Mouse (Mus musculus) neutrophil, adult 59 days (primary cell): Measurements from ENCODE around the gene Uba6. TPM values are rescaled to one million over a fixed set of nuclear protein-coding genes. Genes with fewer than 3 reads are reported as not detected.

Source experiments
- total RNA-seq, 2 experiments: library from RNA; stranded (reverse); gene quantifications; 1 replicate in 1 of 2; 2 replicates in 1 of 2; pipeline ENCODE4 v1.2.4; 2023

Gene Uba6
- 10 to 100 TPM in 1 of 2 experiments, 1 to 10 TPM in 1; 9.0 to 10.0 TPM for total RNA-seq

GRCm38 (mm10) chr5:86172449-86173161, at the start of gene Uba6:
Gene Uba6 (minus strand): TSS chr5:86172803.

GRCm38 (mm10) chr5:86197801-86198200, 25.2 kb upstream of the Uba6 start, which contains the start of gene Gnrhr:
Gene Gnrhr (minus strand): TSS chr5:86197901.

DNA sequence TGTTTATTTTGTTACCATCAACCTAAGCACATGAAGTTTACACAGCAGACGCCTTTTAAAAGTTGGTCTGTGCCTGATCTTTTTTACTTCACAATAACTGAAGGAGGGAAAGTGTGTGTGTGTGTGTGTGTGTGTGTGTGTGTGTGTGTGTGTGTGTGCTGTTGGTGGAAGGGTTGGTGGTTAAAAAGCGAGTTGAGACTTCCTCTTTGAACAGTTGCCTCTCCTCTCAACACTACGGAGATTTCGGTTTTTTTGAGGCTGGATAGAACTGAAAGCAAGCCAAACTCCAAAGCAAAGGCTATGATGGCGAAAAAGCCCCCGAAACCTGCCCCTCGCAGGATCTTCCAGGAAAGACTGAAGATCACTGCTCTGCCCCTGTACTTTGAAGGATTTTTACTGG, 101.1 kb downstream of the Uba6 start, which contains the start of gene Stap1:
Stap1 (plus strand) TSS at position 209 of the 400 bp plus-strand sequence.

GRCm38 (mm10) chr5:86065101-86065875, 107.3 kb downstream of the Uba6 start, which contains the start of gene Cenpc1:
Gene Cenpc1 (minus strand): TSS chr5:86065583.

Other genes with a start within 250 kb of the Uba6 start
- 10 to 100 TPM; 16.9 to 17.4 TPM for gene Cenpc1, start 107.2 kb downstream of the Uba6 start, total RNA-seq
- 10 to 100 TPM; 70.7 to 75.1 TPM for gene Stap1, start 101.1 kb downstream of the Uba6 start, total RNA-seq
- not detected for gene Gnrhr, start 25.1 kb upstream of the Uba6 start, total RNA-seq
- not detected for gene Tmprss11c, start 116.5 kb upstream of the Uba6 start, total RNA-seq
- gene Tmprss11d, start 200.6 kb upstream of the Uba6 start, total RNA-seq: not detected